Mouse (Mus musculus) liver, embryonic 11.5 days (tissue): ENCODE data around the gene Gm10645. TPM values are rescaled to one million over a fixed set of nuclear protein-coding genes. Genes with fewer than 3 reads are reported as not detected.
A peak's percentile ranks its signal among the peaks of the same experiment; 100 is the strongest.

Experiments used
- ATAC-seq: fragments of 200-750 bp; cut with Nextera tagmentation; replicated peaks from 2 replicates; pipeline ENCODE4 v1.8.0; 2017; ENCODE audit warnings: moderate number of reproducible peaks, mild to moderate bottlenecking, moderate TSS enrichment, moderate library complexity; ENCODE audit not compliant: low FRiP score
- DNase-seq: peaks from one replicate; pipeline ENCODE4 v3.0.0-alpha.2; 2017; ENCODE audit warnings: low spot score
- H3K27ac ChIP-seq: fragments of 300-500 bp; sonication (generic); 2 replicates; pipeline ENCODE4 v1.5.1; 2014; ENCODE audit warnings: mild to moderate bottlenecking, low read depth, low read length, control low read depth
- H3K27me3 ChIP-seq: fragments of 300-500 bp; sonication (generic); replicated peaks from 2 replicates; pipeline ENCODE4 v1.6.1; 2014; ENCODE audit warnings: low read length, mixed read lengths; ENCODE audit not compliant: control insufficient read depth, insufficient read depth
- H3K36me3 ChIP-seq: fragments of 300-500 bp; sonication (generic); 2 replicates; pipeline ENCODE4 v1.6.1; 2014; ENCODE audit warnings: mild to moderate bottlenecking, low read length, moderate library complexity, mixed read lengths; ENCODE audit not compliant: control insufficient read depth, insufficient read depth
- H3K4me1 ChIP-seq: fragments of 300-500 bp; sonication (generic); replicated peaks from 2 replicates; pipeline ENCODE4 v1.6.1; 2014; ENCODE audit warnings: low read length, mixed read lengths; ENCODE audit not compliant: control insufficient read depth, insufficient read depth
- H3K4me2 ChIP-seq: fragments of 300-500 bp; sonication (generic); 2 replicates; pipeline ENCODE4 v1.6.1; 2014; ENCODE audit warnings: mild to moderate bottlenecking, control low read depth, moderate library complexity
- H3K4me3 ChIP-seq: fragments of 300-500 bp; sonication (generic); 2 replicates; pipeline ENCODE4 v1.5.1; 2014; ENCODE audit warnings: low read depth, low read length, control low read depth
- H3K9ac ChIP-seq: fragments of 300-500 bp; sonication (generic); 2 replicates; pipeline ENCODE4 v1.6.1; 2014; ENCODE audit warnings: low read depth, low read length, control low read depth
- H3K9me3 ChIP-seq: fragments of 300-500 bp; sonication (generic); 2 replicates; pipeline ENCODE4 v1.6.1; 2016; ENCODE audit warnings: low read length, inconsistent platforms, mixed read lengths; ENCODE audit not compliant: control insufficient read depth
- WGBS: fragments of 180-500 bp; shearing (Covaris S2); extraction: QIAGEN DNeasy Blood & Tissue Kit; methylation state at CpG from one replicate; pipeline ENCODE4 v1.1.7; 2014; 5-methylcytosine and 5-hydroxymethylcytosine counted together
- polyA plus RNA-seq: library from polyadenylated mRNA; unstranded; fragments of >200 nt; fragmentation: Nextera tagmentation; extraction: Ambion mirVana; gene quantifications from 2 replicates; pipeline ENCODE4 v1.2.1, GENCODE M21; 2014

Gm10645 gene
- 0.38 and 0.86 TPM in 2 replicates for polyA plus RNA-seq

- DNase-seq, result peak; percentile 67
- H3K9me3 ChIP-seq, result no peaks in the 10 kb centered on the region
- peak within 1 kb of the TSS; percentile 95 for H3K4me2 ChIP-seq
- no peaks in the 10 kb centered on the region for H3K4me1 ChIP-seq
- no peak; the same call in none of the 2 replicates for ATAC-seq
- no peaks in the 10 kb centered on the region for H3K36me3 ChIP-seq
- peak within 1 kb of the TSS; percentile 72 for H3K4me3 ChIP-seq
- H3K27me3 ChIP-seq, result peaks cover 31% of the 10 kb centered on the region
- H3K27ac ChIP-seq, result peak within 1 kb of the TSS; percentile 53
- WGBS, result 4% methylated on average over 53 of the region's 54 CpGs
- peak within 1 kb of the TSS; percentile 75 for H3K9ac ChIP-seq
Observed at GRCm38 (mm10) chr8:83165931-83166867, at the start of gene Gm10645. TSS of gene Gm10645 (minus strand) at chr8:83166170.

GRCm38 (mm10) chr8:83215065-83215464 lies 49.1 kb upstream of the Gm10645 start:
- Histone ChIP-seq H3K4me3 (no peak overlapping the region), H3K4me2 (peak overlapping the region; percentile 53), H3K27me3 (no peaks in the 10 kb centered on the region), H3K9ac (peak overlapping the region; percentile 40; the same call in 1 of the 2 replicates), H3K36me3 (no peaks in the 10 kb centered on the region), H3K27ac (peak overlapping the region; percentile 94), H3K9me3 (no peaks in the 10 kb centered on the region), H3K4me1 (peaks cover 17% of the 10 kb centered on the region)
- DNase-seq (no peak), ATAC-seq (peak; percentile 98)
- 24% methylated on average over 5 of the region's 5 CpGs for WGBS

- Histone ChIP-seq H3K27ac (no peak overlapping the region), H3K4me2 (no peak overlapping the region), H3K4me3 (no peak overlapping the region), H3K27me3 (no peaks in the 10 kb centered on the region; the same call in 1 of the 2 replicates), H3K9ac (no peak overlapping the region), H3K4me1 (peaks cover 10% of the 10 kb centered on the region), H3K36me3 (no peaks in the 10 kb centered on the region), H3K9me3 (no peaks in the 10 kb centered on the region)
- DNase-seq (no peak), ATAC-seq (no peak)
- 85% methylated on average over 7 of the region's 7 CpGs for WGBS
Observed at GRCm38 (mm10) chr8:83210676-83211075, 44.7 kb upstream of the Gm10645 start.

- H3K9ac ChIP-seq, result no peak overlapping the region
- no peaks in the 10 kb centered on the region; the same call in 1 of the 2 replicates for H3K27me3 ChIP-seq
- H3K36me3 ChIP-seq, result no peaks in the 10 kb centered on the region
- no peaks in the 10 kb centered on the region for H3K9me3 ChIP-seq
- H3K27ac ChIP-seq, result no peak overlapping the region
- ATAC-seq, result no peak
- no peak overlapping the region for H3K4me3 ChIP-seq
- WGBS, result 75% methylated on average over 4 of the region's 4 CpGs
- H3K4me1 ChIP-seq, result peaks cover under 1% of the 10 kb centered on the region
- DNase-seq, result no peak
- no peak overlapping the region for H3K4me2 ChIP-seq
Observed at GRCm38 (mm10) chr8:83209581-83209980, 43.6 kb upstream of the Gm10645 start.

GRCm38 (mm10) chr8:83205907-83206306 lies 39.9 kb upstream of the Gm10645 start:
- Histone ChIP-seq H3K4me2 (no peak overlapping the region), H3K36me3 (no peaks in the 10 kb centered on the region), H3K9ac (no peak overlapping the region), H3K4me1 (0 out of 2 replicates have a peak, but pooled peaks cover under 1% of the 10 kb centered on the region), H3K9me3 (no peaks in the 10 kb centered on the region), H3K4me3 (no peak overlapping the region), H3K27me3 (no peaks in the 10 kb centered on the region; the same call in 1 of the 2 replicates), H3K27ac (no peak overlapping the region)
- no peak for DNase-seq
- ATAC-seq, result no peak
- 62% methylated on average over 7 of the region's 7 CpGs for WGBS

- Histone ChIP-seq H3K4me1 (0 out of 2 replicates have a peak, but pooled peaks cover 3% of the 10 kb centered on the region), H3K9ac (no peak overlapping the region), H3K27ac (no peak overlapping the region), H3K9me3 (no peaks in the 10 kb centered on the region), H3K4me3 (no peak overlapping the region), H3K27me3 (no peaks in the 10 kb centered on the region), H3K36me3 (no peaks in the 10 kb centered on the region), H3K4me2 (no peak overlapping the region)
- DNase-seq (no peak), ATAC-seq (no peak)
- WGBS, result 84% methylated on average over 11 of the region's 11 CpGs
Observed at GRCm38 (mm10) chr8:83202946-83203345, 37.0 kb upstream of the Gm10645 start.

GRCm38 (mm10) chr8:83200191-83201177 lies 34.5 kb upstream of the Gm10645 start:
- Histone ChIP-seq H3K9ac (no peak overlapping the region), H3K27ac (no peak overlapping the region), H3K4me3 (no peak overlapping the region), H3K27me3 (no peaks in the 10 kb centered on the region), H3K36me3 (no peaks in the 10 kb centered on the region), H3K9me3 (no peaks in the 10 kb centered on the region), H3K4me2 (no peak overlapping the region), H3K4me1 (0 out of 2 replicates have a peak, but pooled peaks cover 3% of the 10 kb centered on the region)
- 76% methylated on average over 16 of the region's 16 CpGs for WGBS
- 0 out of 2 replicates have a peak, but pooled peaks have one; percentile 23 for ATAC-seq
- no peak for DNase-seq

- Histone ChIP-seq H3K4me3 (no peak overlapping the region), H3K9me3 (no peaks in the 10 kb centered on the region), H3K36me3 (no peaks in the 10 kb centered on the region), H3K9ac (no peak overlapping the region), H3K4me2 (no peak overlapping the region), H3K27me3 (no peaks in the 10 kb centered on the region), H3K27ac (no peak overlapping the region), H3K4me1 (0 out of 2 replicates have a peak, but pooled peaks cover 3% of the 10 kb centered on the region)
- ATAC-seq, result no peak
- WGBS, result 69% methylated on average over 8 of the region's 8 CpGs
- DNase-seq, result no peak
Observed at GRCm38 (mm10) chr8:83199715-83200114, 33.7 kb upstream of the Gm10645 start.
